17 mouse cellular contexts compared by ENCODE assay signal in the genomic region with DNA sequence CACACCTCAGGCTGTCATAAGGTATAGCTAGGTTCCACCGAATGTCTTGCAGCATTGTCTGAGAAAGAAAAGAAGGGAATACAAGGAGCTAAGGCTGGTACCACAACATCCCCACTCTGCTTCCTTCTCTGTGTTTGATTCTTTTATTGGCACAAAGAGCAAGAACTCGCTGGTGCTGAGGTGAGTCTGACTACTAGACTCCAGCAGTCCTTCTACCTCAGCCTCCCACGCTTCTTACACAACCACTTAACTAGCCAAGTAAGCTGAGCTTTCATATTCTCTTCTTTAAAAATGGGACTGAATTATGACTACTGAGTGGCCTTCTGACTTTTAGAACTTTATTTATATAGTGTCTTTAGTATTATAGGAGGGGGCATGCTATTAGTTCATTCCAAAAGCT.
"Had no signal": no experiment of that assay in that cellular context is flagged by ENCODE, and none has a peak within 500 bp of the region (broad histone marks: within the 10 kb centered on the region; RNA-seq: fewer than 3 reads in every experiment).

No protein-coding gene starts in this region.

- DNase-seq: gastrocnemius, adult 2 months; gastrocnemius, postnatal 10 days; gastrocnemius, postnatal 25 days; heart, adult 18-20 months; heart, postnatal 10 days; heart, postnatal 4 days; kidney, adult 18-20 months; kidney, adult 8-10 months; kidney, postnatal 10 days; kidney, postnatal 25 days; kidney, postnatal 4 days; liver; liver, embryonic 13.5 days had no signal

- ATAC-seq: hindbrain, embryonic 16.5 days; inflammation-experienced regulatory T-cells, adult 6 months; intestine, embryonic 15.5 days; intestine, postnatal 0 days had no signal
